Mouse (Mus musculus) forebrain, embryonic 11.5 days (tissue): ENCODE measurements around the gene Gtdc1. TPM values are rescaled to one million over a fixed set of nuclear protein-coding genes. Genes with fewer than 3 reads are reported as not detected.

ENCODE experiments used
- ATAC-seq: fragments of 200-750 bp; cut with Nextera tagmentation; replicated peaks from 2 replicates; pipeline ENCODE4 v1.8.0; 2017; ENCODE audit warnings: moderate TSS enrichment; ENCODE audit not compliant: low FRiP score
- DNase-seq: peaks from one replicate; pipeline ENCODE4 v3.0.0-alpha.2; 2017; ENCODE audit warnings: low spot score
- H3K27ac ChIP-seq: fragments of 300-500 bp; sonication (generic); 2 replicates; pipeline ENCODE4 v1.5.1; 2014; ENCODE audit warnings: low read depth, low read length
- H3K27me3 ChIP-seq: fragments of 300-500 bp; sonication (generic); 2 replicates; pipeline ENCODE4 v1.6.1; 2014; ENCODE audit warnings: mild to moderate bottlenecking, low read length, mixed read lengths; ENCODE audit not compliant: control insufficient read depth, insufficient read depth
- H3K36me3 ChIP-seq: fragments of 300-500 bp; sonication (generic); 2 replicates; pipeline ENCODE4 v1.6.1; 2014; ENCODE audit warnings: mild to moderate bottlenecking, low read length, moderate library complexity, mixed read lengths; ENCODE audit not compliant: control insufficient read depth, insufficient read depth
- H3K4me1 ChIP-seq: fragments of 300-500 bp; sonication (generic); replicated peaks from 2 replicates; pipeline ENCODE4 v1.6.1; 2014; ENCODE audit warnings: low read length, mixed read lengths; ENCODE audit not compliant: control insufficient read depth, insufficient read depth
- H3K4me2 ChIP-seq: fragments of 300-500 bp; sonication (generic); 2 replicates; pipeline ENCODE4 v1.6.1; 2014; ENCODE audit warnings: low read depth, mild to moderate bottlenecking, low read length, moderate library complexity, mixed read lengths; ENCODE audit not compliant: severe bottlenecking
- H3K4me3 ChIP-seq: fragments of 300-500 bp; sonication (generic); 2 replicates; pipeline ENCODE4 v1.5.1; 2014; ENCODE audit warnings: low read depth, low read length
- H3K9ac ChIP-seq: fragments of 300-500 bp; sonication (generic); 2 replicates; pipeline ENCODE4 v1.6.1; 2014; ENCODE audit warnings: low read length
- H3K9me3 ChIP-seq: fragments of 300-500 bp; sonication (generic); 2 replicates; pipeline ENCODE4 v1.6.1; 2016; ENCODE audit warnings: low read length, mixed read lengths; ENCODE audit not compliant: control insufficient read depth
- WGBS: fragments of 180-500 bp; shearing (Covaris S2); extraction: QIAGEN DNeasy Blood & Tissue Kit; methylation state at CpG from one replicate; pipeline ENCODE4 v1.1.7; 2014; 5-methylcytosine and 5-hydroxymethylcytosine counted together
- polyA plus RNA-seq: library from polyadenylated mRNA; unstranded; fragments of >200 nt; fragmentation: Nextera tagmentation; extraction: Ambion mirVana; gene quantifications from 2 replicates; pipeline ENCODE4 v1.2.1, GENCODE M21; 2014

The Gtdc1 gene
- polyA plus RNA-seq, 1 experiment from 2014 or later: 15.9 TPM

- DNase-seq: no peak
- Histone ChIP-seq H3K27ac (no peak overlapping the region), H3K36me3 (no peaks in the 10 kb centered on the region), H3K9me3 (no peaks in the 10 kb centered on the region), H3K4me1 (no peaks in the 10 kb centered on the region; the same call in 1 of the 2 replicates), H3K9ac (no peak overlapping the region), H3K4me2 (no peak overlapping the region), H3K27me3 (no peaks in the 10 kb centered on the region), H3K4me3 (no peak overlapping the region)
- 10% methylated on average over 4 of the region's 4 CpGs for WGBS
- ATAC-seq: no peak
Measured at GRCm38 (mm10) chr2:44538135-44538534, 389.3 kb downstream of the Gtdc1 start.

DNA sequence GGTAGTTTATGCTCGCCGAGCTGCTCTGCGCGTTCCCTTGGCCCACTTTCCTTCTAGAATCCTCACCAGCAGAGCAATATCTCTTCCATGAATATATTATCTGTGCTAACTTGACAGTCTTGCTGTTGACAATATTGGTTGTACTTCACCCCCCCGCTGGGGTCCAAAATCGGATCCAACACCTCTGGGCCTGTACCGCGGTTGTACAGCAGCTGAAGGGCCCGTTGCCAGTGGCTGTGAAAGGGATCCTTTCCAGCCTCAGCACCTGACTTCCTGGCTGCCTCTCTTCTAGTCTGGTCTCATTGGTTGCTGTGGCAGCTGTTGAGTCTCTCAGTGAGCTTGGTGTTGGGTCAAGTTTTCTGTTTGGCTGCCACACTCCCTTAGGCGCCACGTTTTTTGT is 391.7 kb downstream of the Gtdc1 start:
- Histone ChIP-seq H3K27ac (no peak overlapping the region), H3K9ac (no peak overlapping the region), H3K4me2 (no peak overlapping the region), H3K36me3 (no peaks in the 10 kb centered on the region), H3K27me3 (no peaks in the 10 kb centered on the region), H3K9me3 (no peaks in the 10 kb centered on the region), H3K4me3 (no peak overlapping the region), H3K4me1 (no peaks in the 10 kb centered on the region; the same call in 1 of the 2 replicates)
- ATAC-seq: no peak
- no peak for DNase-seq
- WGBS: 95% methylated on average over 11 of the region's 11 CpGs

GRCm38 (mm10) chr2:44535136-44535675 is 392.3 kb downstream of the Gtdc1 start:
- Histone ChIP-seq H3K4me3 (no peak overlapping the region), H3K27ac (no peak overlapping the region), H3K27me3 (no peaks in the 10 kb centered on the region), H3K36me3 (no peaks in the 10 kb centered on the region), H3K9me3 (no peaks in the 10 kb centered on the region), H3K9ac (no peak overlapping the region), H3K4me1 (no peaks in the 10 kb centered on the region; the same call in 1 of the 2 replicates), H3K4me2 (no peak overlapping the region)
- ATAC-seq (no peak), DNase-seq (no peak)
- WGBS: 87% methylated on average over 10 of the region's 10 CpGs

DNA sequence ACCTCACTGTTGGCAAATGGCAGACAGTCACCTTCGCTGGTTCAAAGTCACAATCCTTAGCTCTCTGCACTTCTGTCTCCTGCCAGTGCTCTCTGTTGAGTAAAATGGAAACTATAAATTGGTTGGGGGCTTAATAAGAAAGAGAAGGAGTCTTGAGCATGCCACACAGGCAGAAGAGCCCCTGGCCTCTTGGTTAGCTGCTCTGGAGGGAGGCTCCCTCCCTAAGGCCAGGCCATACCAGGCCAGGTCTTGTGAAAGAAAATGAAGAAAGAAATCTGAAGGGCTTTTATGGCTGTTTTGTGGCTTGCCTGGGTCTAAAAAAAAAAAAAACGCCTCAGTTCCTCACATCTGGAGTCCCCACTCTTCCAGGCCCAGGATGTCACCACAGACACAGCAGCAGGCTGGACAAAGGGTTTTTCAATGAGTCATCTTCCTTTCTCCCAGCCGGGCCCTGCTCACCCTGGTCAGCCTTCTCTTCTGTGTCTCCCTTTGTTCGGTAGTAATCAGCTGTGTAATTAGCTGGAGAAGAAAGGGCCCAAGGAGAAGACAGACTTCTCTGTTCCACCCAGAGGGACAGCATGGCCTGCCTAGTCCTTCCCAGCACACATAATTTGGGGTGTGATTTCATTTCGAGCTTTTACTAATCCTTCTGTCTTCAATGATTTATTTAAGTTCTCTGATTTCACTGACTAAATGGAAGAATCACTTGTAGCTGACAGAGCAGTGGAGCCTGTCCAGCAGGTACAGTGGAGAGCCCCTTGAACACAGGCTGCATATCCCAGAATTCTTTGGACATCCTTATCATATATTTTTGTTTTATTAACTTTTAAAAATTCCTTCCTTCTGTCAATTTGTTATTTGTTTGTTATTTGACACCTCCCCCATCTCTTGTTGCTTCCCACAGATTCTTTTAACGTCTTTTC is 401.1 kb downstream of the Gtdc1 start:
- DNase-seq (peak; percentile 69), ATAC-seq (peak; percentile 86)
- H3K27ac ChIP-seq: peak overlapping the region; percentile 74; the same call in 1 of the 2 replicates
- H3K9ac ChIP-seq: no peak overlapping the region
- H3K4me2 ChIP-seq: 0 out of 2 replicates have a peak overlapping the region, but pooled peaks have one; percentile 8
- H3K27me3 ChIP-seq: no peaks in the 10 kb centered on the region
- no peaks in the 10 kb centered on the region for H3K9me3 ChIP-seq
- H3K4me3 ChIP-seq: no peak overlapping the region
- peaks cover 11% of the 10 kb centered on the region for H3K4me1 ChIP-seq
- whole genome bisulfite sequencing: 8% methylated on average over 6 of the region's 6 CpGs
- H3K36me3 ChIP-seq: no peaks in the 10 kb centered on the region

DNA sequence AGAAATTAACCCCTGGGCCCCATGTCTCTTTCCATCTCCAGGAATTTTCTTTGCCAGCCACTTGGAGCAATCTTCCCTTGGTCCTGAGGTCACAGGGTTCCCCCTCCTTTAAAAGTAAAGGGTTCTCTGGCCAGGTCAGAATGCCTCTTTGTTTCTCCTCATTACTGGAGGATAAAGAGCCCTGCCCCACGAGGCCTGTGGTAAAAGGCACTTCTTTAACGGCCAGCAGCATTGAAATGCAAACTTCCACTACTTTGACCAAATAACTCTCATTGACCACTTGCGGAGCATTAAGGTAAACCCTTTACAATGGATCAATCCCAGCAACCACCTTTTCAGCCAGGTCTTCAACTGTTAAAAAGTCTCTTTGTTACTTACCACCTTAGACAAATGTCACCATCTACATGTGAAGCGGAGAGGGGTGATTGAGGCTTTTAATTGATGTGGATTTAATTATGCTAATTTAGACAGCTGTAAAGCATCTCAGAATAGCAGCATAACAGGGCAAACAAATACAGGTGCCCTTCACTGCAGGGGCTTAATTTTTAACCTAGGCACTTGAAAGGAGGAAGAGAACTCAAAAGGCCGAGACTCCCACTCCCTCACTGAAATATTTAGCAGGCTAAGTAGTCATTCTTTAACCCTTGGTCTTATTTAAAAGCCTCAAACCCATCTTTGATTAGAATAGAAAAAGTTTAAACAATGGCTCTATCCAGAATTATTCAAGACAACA is 402.1 kb downstream of the Gtdc1 start:
- no peak overlapping the region for H3K27ac ChIP-seq
- H3K9me3 ChIP-seq: no peaks in the 10 kb centered on the region
- peak; percentile 16; the same call in 1 of the 2 replicates for ATAC-seq
- H3K9ac ChIP-seq: no peak overlapping the region
- H3K36me3 ChIP-seq: no peaks in the 10 kb centered on the region
- no peak for DNase-seq
- no peak overlapping the region for H3K4me3 ChIP-seq
- H3K27me3 ChIP-seq: no peaks in the 10 kb centered on the region
- H3K4me1 ChIP-seq: peaks cover 11% of the 10 kb centered on the region
- 5% methylated on average over 5 of the region's 5 CpGs for WGBS
- no peak overlapping the region for H3K4me2 ChIP-seq

GRCm38 (mm10) chr2:44519236-44519635 is 408.2 kb downstream of the Gtdc1 start:
- no peak for ATAC-seq
- Histone ChIP-seq H3K4me2 (no peak overlapping the region), H3K36me3 (no peaks in the 10 kb centered on the region), H3K4me1 (no peaks in the 10 kb centered on the region), H3K9ac (no peak overlapping the region), H3K9me3 (no peaks in the 10 kb centered on the region), H3K27me3 (no peaks in the 10 kb centered on the region), H3K27ac (no peak overlapping the region), H3K4me3 (no peak overlapping the region)
- WGBS: 79% methylated on average over 3 of the region's 3 CpGs
- DNase-seq: no peak

- Histone ChIP-seq H3K27me3 (no peaks in the 10 kb centered on the region), H3K9me3 (no peaks in the 10 kb centered on the region), H3K36me3 (no peaks in the 10 kb centered on the region), H3K4me1 (no peaks in the 10 kb centered on the region), H3K9ac (no peak overlapping the region), H3K4me2 (no peak overlapping the region), H3K4me3 (no peak overlapping the region), H3K27ac (no peak overlapping the region)
- 86% methylated on average over 4 of the region's 4 CpGs for WGBS
- DNase-seq (no peak), ATAC-seq (no peak)
Measured at GRCm38 (mm10) chr2:44518085-44518484, 409.4 kb downstream of the Gtdc1 start.
